Mouse (Mus musculus) 3134 (cell line): ENCODE data around the gene Cpped1.

ENCODE experiments used
- DNase-seq: peaks from one replicate; pipeline ENCODE4 v3.0.0-alpha.2; 2011; ENCODE audit warnings: low spot score; ENCODE audit not compliant: insufficient read length; ENCODE audit errors: extremely low read depth

The Cpped1 gene

DNA sequence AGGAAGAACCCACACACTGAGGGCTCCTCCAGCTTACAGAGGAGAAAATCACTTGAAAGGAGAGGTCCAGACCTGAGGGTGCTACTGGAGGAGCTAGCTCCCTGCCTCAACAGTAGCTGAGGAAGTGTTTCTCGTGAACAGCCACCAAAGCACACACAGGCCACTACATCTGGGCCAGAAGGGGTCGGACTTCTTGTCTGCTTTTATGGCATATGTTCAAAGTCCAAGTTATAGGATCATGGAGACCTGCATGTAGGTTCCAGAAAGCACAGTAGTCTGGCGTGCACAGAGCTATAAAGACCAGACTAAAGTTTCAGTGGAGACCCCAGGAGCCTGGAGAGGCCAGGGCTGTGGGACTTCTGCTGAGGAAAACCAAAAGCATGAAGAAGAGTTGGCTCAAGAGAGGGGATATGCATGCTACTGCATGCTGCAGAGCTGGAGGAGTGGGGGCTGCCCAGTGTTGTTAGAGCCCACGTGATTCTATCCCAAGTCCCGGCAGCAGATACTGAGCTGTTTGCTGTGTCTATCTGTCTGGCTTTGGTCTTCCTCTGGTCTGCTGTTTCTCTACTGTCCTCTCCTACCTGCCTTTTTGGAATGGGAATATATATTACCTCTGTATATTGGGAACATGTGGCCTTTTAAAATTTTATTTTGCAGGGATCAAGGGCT, 60.1 kb downstream of the Cpped1 start:
- no peak for DNase-seq

DNA sequence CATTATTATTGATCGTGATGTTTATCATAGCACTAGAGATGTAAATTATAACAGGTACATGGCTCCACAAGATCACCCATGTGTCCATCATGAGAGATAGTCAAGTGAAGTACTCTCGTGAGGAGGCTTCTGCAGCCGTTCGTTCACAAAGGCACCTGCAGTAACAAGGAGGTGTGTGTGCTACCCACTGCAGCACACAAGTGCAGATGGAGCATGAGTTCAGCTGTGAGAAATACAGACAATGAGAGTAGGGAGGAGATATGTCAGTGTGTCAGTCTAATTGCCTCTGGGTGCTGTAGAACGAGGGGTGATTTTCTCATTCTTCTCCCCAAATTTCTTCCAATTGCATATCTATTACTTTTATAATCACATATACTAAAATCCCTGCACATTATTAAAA, 63.9 kb downstream of the Cpped1 start:
- DNase-seq = no peak

DNA sequence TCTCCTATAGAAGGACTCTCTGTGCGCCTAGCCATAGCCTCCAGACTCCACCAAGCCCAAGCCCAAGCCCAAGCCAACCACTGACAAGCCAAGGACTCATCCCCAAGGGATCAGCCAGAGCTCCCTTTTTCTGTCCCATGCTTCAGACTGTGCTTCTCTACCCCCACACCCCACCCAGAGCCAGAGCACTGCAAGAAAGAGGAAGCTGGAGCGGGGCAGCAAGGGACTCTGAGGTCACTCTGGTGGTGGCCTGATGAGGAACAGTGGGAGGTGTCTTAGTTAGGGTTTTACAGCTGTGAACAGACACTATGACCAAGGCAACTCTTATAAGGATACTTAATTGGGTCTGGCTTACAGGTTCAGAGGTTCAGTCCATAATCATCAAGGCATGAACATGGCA, 65.8 kb downstream of the Cpped1 start:
- no peak for DNase-seq

DNA sequence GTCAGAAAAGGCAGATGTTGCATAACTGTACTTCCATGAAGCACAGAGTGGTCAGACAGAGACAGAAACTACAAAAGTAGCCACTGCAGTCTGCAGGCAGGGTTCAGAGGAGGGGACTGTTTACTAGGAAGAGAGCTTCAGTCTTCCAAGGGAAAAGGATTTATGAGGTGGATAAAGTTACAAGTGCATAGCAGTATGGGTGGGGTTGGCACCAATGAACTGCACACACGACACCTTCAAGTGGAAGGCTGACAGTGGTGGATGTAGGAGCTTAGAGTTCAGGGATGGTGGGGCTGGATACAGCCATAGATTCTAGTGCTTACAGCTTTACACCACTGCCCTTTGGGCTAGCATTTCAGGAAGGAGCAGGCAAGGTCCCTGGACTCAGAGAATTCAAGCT, 75.8 kb downstream of the Cpped1 start:
- DNase-seq = no peak

DNA sequence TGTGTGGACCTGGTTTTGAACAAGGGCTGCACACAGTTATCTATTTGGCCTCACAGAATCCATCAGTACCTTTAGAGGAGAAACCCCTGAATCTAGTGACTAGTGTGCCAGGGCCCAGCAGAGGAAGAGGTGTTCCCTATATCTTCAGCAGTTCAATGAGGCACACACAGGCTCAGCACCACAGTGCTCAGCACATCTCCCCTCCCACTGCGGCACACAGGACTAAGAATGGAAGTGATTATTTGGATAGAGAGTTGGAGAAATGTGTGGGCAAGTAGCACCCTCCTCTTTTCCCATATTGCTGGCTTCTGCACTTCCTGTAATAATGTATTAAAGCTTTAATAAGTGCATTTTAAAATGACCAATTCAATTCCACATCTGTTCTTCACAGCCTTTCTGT, 80.4 kb downstream of the Cpped1 start:
- DNase-seq = no peak

DNA sequence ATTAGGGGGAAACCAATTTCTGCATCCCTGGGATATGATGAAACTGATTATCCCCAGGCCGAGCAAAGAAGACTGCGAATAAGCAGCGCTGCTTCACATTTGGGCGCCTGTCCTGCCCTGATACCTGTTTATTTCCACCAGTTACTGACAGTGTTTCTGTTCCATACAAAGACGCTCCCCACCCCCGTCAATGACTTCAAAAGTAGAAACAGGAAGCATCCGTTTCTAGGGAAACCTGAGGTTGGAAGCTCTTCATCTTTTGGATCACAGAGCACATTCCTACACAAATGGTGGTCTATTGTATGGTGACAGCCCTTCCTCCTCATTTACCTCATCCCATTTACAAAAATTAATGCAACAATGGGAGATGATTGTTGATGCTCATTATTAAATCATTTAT, 84.4 kb downstream of the Cpped1 start:
- no peak for DNase-seq

DNA sequence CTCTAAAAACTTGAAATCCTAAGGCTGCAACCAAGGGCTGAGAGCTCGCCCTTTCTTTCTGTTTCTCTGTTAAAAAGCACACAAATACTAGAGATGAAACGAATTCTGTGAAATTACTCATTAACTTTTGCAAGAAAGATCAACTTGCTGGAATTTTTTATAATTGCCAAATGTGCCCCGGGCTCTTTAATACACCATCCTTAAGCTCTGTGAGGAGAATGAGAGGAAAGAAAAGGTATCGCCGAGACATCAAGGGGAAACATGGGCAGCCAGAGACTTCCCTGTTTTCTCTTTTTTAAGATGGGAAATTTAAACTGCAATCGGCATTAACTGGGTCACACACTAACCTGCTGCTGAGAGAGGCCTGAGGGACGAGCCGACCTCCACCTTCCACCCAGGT, 84.9 kb downstream of the Cpped1 start:
- no peak for DNase-seq

DNA sequence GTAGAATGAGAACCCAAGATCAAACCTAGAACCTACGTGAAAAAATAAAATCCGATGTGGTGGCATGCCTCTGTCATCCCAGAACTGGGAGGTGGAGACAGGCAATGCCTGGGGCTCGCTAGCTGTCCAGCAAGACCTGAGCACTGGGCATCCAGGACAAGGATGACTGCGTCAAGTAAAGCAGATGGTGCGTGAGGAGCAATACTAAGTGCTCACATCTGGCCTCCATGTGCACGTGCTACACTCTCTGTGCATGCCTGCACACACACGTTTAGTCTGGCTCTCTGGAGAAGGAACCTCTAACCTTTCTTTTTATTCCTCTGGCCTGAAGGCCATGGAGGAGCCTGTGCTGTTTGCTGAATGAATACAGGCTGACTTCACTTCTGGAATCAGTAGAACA, 88.5 kb downstream of the Cpped1 start:
- DNase-seq = no peak

DNA sequence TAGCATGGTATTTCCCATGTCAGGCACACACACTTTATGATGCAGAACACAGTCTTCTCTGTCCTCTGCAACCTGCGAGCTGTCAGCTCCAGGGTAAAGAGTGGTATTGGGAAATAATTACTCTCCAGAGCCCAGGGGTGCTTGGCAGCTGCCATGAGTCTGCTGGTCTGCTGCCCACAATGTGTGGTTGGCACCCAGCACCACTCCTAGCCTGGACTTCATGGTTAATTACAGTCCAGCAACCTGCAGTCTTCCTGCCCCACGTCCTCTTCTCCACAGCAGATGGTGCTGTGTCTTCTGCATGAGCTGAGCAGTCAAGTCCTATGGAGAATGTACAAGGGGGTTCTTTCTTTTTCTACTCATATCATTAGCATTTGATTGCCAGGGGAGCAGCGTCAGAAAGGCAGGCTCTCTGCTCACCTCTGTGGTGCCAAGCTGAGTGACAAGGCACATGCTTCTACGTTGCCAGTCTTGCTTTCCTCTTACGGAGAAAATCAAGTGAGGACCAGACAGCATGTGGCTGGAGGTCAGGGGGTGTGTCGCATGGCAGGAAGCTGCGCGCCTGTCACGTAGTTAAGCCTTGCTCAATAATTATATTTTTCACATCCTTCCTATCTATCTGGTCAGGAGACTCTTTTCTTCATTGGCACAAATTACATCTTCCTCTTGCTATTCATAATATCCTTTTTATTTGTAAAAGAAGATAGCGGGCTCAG, 94.2 kb downstream of the Cpped1 start:
- DNase-seq = peak; percentile 81

DNA sequence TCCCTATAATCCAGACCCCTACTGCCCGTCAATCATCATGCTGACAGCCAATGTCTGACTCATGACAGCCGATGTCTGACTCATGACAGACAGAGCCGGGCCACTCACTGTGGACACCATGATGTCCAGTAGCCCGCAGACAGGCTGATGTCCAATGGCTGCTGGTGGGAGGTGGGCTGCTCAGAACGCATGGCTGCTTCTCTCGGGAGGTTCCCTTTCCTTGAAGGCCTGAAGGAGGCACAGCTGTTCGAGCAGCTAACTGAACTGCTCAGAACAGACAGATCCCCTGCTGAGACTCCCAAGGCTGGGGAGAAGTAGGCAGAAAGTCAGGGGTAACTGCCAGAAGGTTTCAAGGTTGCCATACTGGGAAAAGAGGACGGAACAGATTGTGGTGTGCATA, 97.1 kb downstream of the Cpped1 start:
- DNase-seq = no peak

DNA sequence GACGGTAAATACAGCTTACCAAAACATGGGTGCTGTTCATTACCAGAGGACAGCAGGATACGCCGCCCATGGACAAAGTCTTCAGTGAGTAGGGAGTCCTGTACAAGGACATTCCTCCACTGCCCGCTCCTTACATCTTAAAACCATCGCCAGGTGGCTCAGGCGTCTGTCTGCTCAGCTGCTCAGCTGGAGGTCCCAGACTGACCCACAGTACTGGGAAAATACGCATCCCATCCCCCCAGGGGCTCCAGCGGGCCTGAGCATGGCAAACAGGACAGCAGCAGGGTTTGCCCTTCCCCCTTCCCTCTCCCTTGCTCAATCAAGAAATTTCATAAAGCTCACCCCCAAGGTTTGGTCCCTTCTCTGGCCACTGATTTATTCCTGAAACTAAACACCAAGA, 99.6 kb downstream of the Cpped1 start:
- no peak for DNase-seq

DNA sequence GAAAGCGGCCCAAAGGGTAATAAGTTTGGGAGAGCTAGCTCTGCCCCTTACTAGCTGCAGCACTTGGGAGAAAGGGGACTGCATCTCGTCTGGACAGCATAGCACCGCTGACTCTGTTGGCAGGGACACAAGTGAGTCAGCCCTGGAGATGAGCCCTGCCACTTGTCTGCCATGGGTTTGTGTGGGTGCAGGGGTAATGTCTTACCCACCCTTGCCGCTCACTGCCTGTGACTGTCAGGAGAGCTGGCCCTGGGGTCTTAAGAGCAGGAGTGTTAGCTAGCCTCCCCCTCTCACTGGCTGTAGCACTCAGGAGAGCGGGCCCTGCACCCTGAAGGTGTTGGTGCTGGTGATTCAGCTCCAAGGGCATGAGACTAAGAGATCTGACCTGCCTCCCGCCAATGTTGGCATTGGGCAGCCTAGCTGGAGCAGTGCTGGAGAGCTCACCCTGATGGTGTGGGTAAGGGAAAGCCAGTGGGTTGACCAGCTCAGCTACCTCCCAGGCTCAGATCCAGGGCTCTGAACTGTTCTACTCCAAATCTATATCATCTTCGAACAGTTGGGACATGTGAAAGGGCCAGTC, 107.2 kb downstream of the Cpped1 start:
- DNase-seq = peak; percentile 77

DNA sequence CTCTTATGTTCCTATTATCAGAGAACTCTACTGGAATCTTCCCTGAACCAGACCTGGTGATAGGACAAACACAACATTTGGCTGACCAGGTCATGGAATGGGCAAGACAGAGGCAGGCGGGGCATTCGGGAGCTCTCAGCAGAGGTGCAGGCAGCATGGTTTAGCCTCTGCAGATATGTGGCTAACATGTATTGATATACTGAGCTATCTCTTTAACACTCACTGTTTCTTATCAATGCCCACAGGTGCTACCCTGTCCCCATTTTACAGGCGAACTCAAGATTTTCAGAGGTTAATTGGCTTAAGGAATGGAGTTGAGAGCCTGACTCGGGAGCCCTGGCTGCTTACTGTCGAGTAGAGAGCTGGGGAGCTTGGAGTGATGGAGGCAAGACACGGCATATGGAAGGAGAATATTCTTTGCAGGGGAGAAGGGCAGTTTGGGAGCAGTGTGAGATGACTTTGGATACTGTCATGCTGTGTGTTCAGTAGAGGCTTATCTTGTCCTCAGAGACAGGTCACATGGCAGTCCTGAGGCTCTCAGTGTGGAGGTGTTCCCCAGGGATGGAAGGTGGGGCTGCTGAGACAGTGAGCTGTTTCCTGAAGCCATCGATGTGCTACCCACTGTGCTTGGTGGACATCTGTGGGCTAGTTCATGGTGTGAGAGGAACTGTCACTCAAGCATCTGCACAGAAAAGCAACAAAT, 113.3 kb downstream of the Cpped1 start:
- DNase-seq = no peak

DNA sequence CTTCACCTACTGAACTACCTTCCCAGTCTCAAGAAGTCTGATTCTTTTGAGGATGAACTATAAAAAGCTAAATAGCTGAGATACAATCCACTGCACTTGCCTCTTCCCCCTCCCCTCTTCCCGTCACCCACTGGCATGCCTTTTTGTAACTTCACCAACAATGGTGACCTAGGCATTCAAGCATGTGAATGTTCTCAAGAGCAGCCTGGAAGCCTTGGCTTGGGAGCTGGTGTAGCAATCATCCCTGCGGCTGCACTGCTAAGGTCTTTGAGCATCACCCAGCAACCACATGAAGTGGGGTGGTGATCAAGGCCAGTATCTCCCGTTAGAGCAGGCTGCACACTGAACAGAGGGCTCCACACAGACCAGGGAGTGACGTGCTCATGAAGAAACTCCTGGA, 114.6 kb downstream of the Cpped1 start:
- no peak for DNase-seq

DNA sequence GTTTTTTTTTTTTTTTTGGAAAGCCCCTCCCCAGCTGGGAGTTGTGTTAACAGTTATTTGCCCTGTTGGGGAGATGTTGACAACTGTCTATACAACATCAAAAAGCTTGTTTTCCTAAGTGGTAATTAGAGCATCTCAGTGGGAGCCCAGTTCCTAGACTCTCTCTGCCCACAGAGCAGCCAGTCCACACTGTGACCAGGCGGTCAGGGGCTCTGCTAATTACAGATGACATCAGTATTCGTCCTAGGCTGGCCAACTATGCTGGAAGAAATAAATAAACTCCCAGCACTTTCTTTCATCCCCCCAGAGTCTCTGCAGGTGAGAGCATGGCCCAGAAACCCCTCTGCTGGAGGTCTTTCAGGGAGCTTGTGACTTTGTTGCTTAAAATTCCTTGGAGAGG, 115.9 kb downstream of the Cpped1 start:
- DNase-seq = no peak

DNA sequence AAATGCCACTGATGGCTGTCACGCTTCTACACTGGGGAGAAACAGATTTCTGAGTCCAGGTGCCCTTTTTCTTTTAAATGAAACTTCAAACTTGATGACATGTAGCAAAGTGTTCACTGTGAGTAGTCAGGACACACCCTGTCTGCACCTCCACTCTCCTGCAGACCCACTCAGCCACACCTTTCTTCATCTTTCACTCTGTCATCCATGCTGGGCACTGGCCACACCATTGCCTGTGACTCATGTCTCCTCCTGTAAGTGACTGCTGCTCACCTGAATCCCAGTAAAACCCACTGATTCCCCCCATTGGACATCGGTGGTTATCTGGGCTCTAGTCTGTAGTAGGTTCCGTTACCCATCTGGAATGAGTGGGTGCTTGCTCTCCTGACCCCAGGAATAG, 118.8 kb downstream of the Cpped1 start:
- no peak for DNase-seq

DNA sequence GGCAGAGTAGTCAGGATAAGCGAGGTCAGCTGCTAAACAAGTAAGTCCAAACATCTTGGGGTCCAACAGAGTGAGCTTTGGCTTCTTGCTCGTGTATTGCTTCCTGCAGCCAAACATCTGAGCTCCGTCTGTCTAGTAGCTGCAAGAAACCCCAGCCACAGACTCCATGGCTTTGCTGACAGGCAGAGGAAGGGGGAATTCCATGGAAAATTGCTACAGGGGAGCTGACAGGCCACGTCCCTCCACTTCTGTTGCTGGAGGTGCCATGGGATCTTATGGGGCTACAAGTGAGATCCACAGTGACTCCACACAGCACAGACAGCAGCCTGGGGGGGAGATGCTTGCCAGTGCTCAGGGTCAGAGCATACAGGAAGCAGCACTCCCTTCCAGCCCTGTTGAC, 123.4 kb downstream of the Cpped1 start:
- DNase-seq = no peak

DNA sequence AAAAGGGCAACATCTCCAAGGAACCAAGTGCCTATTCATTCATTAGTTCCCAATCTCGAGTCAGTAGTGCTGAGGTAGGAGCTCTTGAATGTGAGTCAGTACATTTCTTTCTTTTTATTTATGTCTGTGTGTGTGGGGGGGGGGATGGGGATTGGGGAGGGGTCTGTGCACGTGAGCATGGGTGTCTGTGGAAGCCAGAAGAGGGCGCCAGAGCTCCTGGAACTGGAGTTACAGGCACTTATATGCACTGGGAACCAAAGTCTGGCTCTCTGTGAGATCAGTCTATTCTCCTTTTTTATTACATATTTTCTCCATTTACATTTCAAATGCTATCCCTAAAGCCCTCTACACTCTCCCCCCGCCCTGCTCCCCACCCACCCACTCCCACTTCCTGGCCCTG, 124.9 kb downstream of the Cpped1 start:
- DNase-seq = no peak

DNA sequence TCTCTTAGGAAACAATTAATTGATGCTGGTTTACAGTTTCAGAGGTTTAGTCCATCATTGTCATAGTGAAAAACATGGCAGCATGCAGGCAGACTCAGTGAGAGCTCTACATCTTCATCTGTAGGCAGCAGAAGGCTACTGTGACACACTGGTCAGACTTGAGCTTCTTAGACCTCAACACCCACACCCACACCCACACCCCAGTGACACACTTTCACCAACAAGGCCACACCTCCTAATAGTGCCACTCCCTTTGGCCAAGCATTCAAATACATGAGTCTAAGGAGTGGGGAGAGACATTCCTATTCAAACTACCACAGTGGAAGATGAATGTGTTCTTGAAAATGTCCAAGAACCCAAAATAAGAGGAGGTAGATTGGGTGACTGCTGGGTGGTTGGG, 125.9 kb downstream of the Cpped1 start:
- peak; percentile 30 for DNase-seq

DNA sequence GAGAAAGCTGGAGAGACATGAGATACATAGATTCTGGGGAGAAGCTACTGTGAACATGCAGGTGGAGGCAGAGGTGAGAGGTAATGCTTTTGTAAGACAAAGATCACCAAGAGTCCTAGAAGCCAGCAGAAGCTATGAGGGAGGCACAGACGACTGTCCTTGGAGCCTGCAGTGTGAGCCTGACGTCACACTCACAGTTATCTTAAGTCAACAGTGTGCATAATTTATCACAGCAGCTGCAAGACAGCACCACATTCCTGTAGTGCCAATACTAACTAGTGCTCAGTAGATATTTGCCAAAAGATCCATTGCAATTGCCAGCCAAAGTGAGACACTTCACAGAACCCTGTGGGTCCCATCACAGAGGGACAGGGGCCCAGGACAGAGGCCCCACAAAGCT, 127.2 kb downstream of the Cpped1 start:
- no peak for DNase-seq

DNA sequence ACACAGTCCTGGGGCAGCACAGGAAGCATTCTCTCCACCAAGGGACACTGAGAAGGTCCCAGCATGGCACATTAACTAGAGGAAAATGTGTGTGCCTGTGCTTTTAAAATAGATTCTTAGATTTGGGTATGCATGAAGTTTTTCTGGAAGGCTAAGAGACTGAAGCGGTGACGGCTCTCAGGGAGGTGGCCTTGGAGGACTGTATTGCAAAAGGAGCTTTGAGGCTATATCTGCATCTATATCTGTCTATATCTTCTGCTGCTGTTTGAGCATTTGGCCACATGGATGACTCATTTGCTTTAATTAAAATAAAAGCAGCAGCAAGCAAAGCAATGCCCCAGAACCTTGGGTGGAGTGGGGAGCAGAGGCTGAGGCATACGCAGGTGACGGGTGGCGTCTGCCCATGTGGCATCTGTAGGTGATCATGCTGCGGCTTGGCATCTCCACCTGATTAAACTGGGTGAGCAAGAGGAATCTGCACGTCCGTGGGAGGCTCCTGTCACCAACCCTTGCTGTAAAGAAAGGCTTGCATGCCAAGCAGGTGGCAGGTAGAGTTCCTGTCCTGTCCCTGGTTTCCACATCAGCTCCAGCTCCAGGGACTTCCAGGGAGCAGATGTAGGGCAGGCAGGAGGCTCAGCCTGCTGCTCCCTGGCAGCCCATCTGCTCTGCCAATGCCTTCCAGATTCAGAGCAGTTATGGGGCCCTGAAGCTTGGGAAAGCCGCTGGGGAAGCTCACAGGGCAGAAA, 130.4 kb downstream of the Cpped1 start:
- DNase-seq = no peak
